Mouse (Mus musculus) spleen, embryonic (tissue): ENCODE measurements around the gene Hoxc5.

Experiments used
- CTCF ChIA-PET: fragments of 350-600 bp; sonication (Branson Sonifier 250); formaldehyde crosslinking; loops from one replicate; lab custom pipeline; 2022; lab: Charles Lee

Gene Hoxc5

GRCm38 (mm10) chr15:102966776-102967311, 399 bp upstream of the Hoxc5 start, which contains the start of gene Hoxc10:
TSS of gene Hoxc10 (plus strand) at chr15:102966796.
- CTCF ChIA-PET: interaction anchor here (0.6 to 1.1 kb wide), 3 partner anchors 16 to 342 kb away, joined by 4 to 9 read pairs (median 7); no protein-coding TSS in a partner anchor

GRCm38 (mm10) chr15:102967511-102968397, 511 bp downstream of the Hoxc5 start:
- CTCF ChIA-PET: no interaction called here

- CTCF ChIA-PET: interaction anchor here (0.6 kb wide), 1 partner anchor 20 kb away, joined by 13 read pairs; no protein-coding TSS in a partner anchor
Observed at GRCm38 (mm10) chr15:102969296-102969695, 2.1 kb downstream of the Hoxc5 start.

- CTCF ChIA-PET: no interaction called here
Observed at GRCm38 (mm10) chr15:102970740-102971139, 3.5 kb downstream of the Hoxc5 start.

- CTCF ChIA-PET: interaction anchor here (1.2 kb wide), 1 partner anchor 15 kb away, joined by 3 read pairs; no protein-coding TSS in a partner anchor
Observed at GRCm38 (mm10) chr15:102972254-102972653, 5.0 kb downstream of the Hoxc5 start.

- CTCF ChIA-PET: interaction anchor here (1.2 kb wide), 1 partner anchor 14 kb away, joined by 3 read pairs; no protein-coding TSS in a partner anchor
Observed at GRCm38 (mm10) chr15:102972753-102973152, 5.5 kb downstream of the Hoxc5 start.

GRCm38 (mm10) chr15:102975034-102975433, 7.8 kb downstream of the Hoxc5 start:
- CTCF ChIA-PET: interaction anchor here (0.6 kb wide), 1 partner anchor 317 kb away, joined by 11 read pairs; no protein-coding TSS in a partner anchor

- CTCF ChIA-PET: no interaction called here
Observed at GRCm38 (mm10) chr15:102975688-102976111, 8.5 kb downstream of the Hoxc5 start.

GRCm38 (mm10) chr15:102976171-102976570, 8.9 kb downstream of the Hoxc5 start, which contains the start of gene Hoxc9:
TSS of gene Hoxc9 (plus strand) at chr15:102976439.
- CTCF ChIA-PET: interaction anchor here (0.6 kb wide), 1 partner anchor 26 kb away, joined by 5 read pairs; no protein-coding TSS in a partner anchor

- CTCF ChIA-PET: interaction anchor here (0.6 to 0.9 kb wide), 2 partner anchors 26 to 188 kb away, joined by 3 to 5 read pairs; no protein-coding TSS in a partner anchor
Observed at GRCm38 (mm10) chr15:102976631-102977422, 9.6 kb downstream of the Hoxc5 start.

GRCm38 (mm10) chr15:102977423-102977974, 10.3 kb downstream of the Hoxc5 start:
- CTCF ChIA-PET: interaction anchor here (0.9 kb wide), 1 partner anchor 188 kb away, joined by 3 read pairs; no protein-coding TSS in a partner anchor

GRCm38 (mm10) chr15:102978615-102979515, 11.6 kb downstream of the Hoxc5 start:
- CTCF ChIA-PET: interaction anchor here (1.5 kb wide), 1 partner anchor 14 kb away, joined by 3 read pairs; no protein-coding TSS in a partner anchor

GRCm38 (mm10) chr15:102979936-102980335, 12.7 kb downstream of the Hoxc5 start:
- CTCF ChIA-PET: interaction anchor here (1.5 kb wide), 1 partner anchor 15 kb away, joined by 3 read pairs; no protein-coding TSS in a partner anchor

- CTCF ChIA-PET: interaction anchor here (1.5 kb wide), 1 partner anchor 15 kb away, joined by 3 read pairs; no protein-coding TSS in a partner anchor
Observed at GRCm38 (mm10) chr15:102980352-102980751, 13.1 kb downstream of the Hoxc5 start.

- CTCF ChIA-PET: interaction anchor here (1.5 kb wide), 1 partner anchor 16 kb away, joined by 3 read pairs; no protein-coding TSS in a partner anchor
Observed at GRCm38 (mm10) chr15:102980912-102981311, 13.7 kb downstream of the Hoxc5 start.

GRCm38 (mm10) chr15:102981379-102982288, 14.4 kb downstream of the Hoxc5 start:
- CTCF ChIA-PET: no interaction called here

GRCm38 (mm10) chr15:102983716-102984115, 16.5 kb downstream of the Hoxc5 start:
- CTCF ChIA-PET: no interaction called here

- CTCF ChIA-PET: no interaction called here
Observed at GRCm38 (mm10) chr15:102984521-102984920, 17.3 kb downstream of the Hoxc5 start.
